Mouse (Mus musculus): ENCODE data around the gene 1700020L24Rik.

DNA sequence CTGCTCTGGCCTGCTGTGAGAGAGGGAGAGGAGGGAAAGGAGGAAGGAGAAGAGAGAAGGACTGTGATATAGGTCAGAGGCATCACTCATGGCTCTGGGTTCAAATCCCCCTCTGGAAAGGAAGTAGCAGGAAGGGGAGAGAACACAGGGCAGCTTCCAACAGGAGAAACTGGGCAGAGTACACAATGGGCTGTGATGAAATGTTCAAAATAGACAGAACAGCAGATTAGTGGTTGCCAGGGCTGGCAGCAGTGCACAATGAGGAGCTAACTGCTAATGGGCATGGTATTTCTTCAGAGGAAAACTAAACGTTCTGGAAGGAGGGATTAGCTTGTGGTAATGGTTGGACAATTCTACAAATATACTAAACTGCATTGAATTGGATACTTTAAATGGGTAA lies 13.1 kb downstream of the 1700020L24Rik start:
- TF ChIP-seq CTCF (IDR thresholded peaks at IDR 0.05; ENCODE audit: low read depth, low read length) (no peak), POLR2A (IDR thresholded peaks at IDR 0.05; ENCODE audit: borderline replicate concordance, low read depth, low read length) (no peak)
